Mouse (Mus musculus) left cerebral cortex, postnatal 25 days (tissue): ENCODE results near the gene Sowahc. TPM values are rescaled to one million over a fixed set of nuclear protein-coding genes. Genes with fewer than 3 reads are reported as not detected.
A peak's percentile ranks its signal among the peaks of the same experiment; 100 is the strongest.

Experiments
- DNase-seq, 2 experiments: peaks; one replicate each; pipeline ENCODE4 v3.0.0; 2022; ENCODE audit warnings: low spot score in 2 of 2, mixed read lengths in 1 of 2
- intact Hi-C: fragments of 180-260 bp; cut with DNase I; formaldehyde crosslinking; loops from one replicate; pipeline ENCODE4 v1.15.1; 2025
- total RNA-seq, 2 experiments: library from RNA; stranded (reverse); gene quantifications; 2 replicates each; pipeline ENCODE4 v1.2.3; 2021

The Sowahc gene
- total RNA-seq, 2 experiments from 2014 or later: 8.6 to 8.8 TPM

DNA sequence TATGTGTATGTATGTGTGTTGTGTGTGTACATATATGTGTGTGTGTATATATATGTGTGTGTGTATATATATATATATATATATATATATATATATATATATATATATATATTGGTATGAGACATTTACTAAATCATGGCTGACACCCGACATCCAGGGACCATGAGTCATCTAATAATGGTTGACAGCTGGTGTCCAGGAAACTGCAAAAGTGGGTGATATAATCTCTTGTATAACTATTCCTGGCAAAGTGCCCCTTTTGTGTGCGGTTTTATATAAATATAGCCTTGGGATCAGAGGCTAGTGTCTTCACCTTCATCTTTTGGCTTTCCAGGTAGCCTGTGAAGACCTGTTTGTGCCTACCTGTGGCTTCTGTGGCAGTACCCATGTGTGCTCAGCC, 28.9 kb downstream of the Sowahc start:
- no peak for DNase-seq
- intact Hi-C loops: no loop called here

DNA sequence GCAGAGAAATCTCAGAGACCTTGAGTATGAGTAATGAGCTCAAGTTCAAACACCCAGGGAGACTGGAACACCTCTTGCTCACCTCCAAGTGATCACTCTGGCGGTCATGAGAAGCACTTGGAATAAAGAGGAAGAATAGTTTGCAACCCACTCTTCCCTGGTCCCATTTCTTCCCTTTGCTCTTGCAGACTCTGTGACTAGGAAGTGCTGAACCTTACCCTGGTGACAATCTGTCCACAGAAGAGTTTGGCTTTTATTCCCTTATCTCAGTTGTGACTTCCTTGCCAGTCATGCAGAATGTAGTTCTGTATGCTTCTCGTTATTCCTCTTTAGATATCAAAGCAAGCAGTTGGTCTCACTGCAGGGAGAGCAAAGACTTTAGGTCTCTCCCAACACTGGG, 30.2 kb downstream of the Sowahc start:
- intact Hi-C loops: no loop called here
- no peak for DNase-seq

DNA sequence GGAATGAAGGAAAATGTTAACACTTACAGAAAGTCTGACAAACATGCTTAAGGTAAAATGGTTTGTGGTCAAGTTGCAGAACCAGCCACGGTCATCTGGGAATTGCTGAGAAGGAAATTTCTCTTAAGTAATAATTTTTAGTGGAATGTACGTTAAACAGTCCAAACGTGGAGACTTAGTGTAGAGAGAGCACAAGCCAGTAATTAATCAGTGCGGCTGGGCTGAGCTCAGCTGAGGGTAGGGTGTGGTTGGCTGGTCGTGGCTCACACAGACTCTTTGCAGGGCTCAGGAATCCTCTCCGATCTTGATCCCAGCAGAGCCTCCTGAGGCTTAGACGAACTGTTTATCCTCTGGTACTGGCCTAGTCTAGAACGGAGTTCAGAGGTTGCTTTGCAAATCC, 30.6 kb downstream of the Sowahc start:
- no peak for DNase-seq
- intact Hi-C loops: no loop called here

DNA sequence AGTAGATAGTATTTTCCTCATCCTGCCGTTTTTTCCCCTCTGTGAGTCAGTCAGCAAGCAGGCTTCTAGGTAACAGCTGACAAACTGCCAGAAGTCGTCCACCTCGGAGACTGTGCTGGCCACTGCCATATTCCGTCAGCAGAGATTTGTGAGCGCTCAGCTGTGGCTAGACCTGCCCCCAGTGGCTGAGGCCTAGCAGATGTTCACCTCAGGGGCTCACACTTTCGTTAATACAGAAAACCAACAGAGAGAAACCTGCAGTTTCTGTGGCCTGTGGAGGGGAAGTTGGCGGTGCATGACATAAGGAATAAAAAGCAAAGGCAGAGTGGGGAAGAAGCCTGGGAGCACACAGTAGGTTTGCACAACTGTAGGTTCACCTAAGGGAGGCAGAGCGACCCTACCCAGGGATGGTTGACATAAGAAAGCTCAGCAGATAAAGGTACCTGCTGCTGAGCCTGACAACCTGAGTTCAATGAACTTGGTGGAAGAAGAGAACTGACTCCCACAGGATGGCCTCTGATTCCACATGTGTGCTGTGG, 31.9 kb downstream of the Sowahc start:
- intact Hi-C loops: no loop called here
- no peak for DNase-seq

DNA sequence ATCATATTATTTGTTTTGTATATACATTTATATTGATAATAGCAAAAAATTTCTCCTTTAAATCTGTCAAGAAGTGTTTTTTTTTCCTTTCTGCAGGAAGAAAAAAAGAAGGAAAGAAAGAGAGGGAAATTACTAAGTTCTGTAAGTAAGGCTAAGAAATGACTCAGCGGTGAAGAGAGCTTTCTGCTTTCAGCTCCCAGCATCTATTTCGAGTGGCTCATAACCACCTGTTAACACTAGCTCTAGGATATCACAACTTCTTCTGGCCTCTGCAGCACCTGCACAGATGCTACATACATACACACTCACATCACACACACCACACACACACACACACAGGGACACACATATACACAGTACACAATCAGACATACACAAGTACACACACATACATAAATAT, 34.8 kb downstream of the Sowahc start:
- no peak for DNase-seq

DNA sequence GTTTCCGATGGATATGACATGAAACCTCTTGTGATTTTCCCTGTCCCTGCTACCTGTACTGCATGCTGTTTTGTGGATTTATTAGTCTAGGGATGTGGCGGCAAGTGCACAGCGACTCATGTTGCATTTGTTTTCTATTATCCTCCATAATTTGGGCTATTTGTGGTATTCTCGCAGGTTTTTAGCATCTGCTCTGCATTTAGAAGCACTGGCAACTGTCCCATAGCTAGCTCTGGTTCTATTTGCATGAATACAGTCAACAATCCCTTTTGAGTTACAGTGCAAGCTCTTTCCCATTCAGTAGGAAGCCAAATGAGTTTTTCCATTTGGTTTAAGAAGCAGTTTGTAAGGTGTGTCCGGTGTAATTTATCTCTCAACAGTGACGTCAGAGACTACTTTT, 37.8 kb downstream of the Sowahc start:
- DNase-seq: peak in 1 of 2 experiments; percentile 18
- intact Hi-C loops: no loop called here

More for the DNA sequence above, 34.8 kb downstream of the Sowahc start:
- intact Hi-C loops: no loop called here

DNA sequence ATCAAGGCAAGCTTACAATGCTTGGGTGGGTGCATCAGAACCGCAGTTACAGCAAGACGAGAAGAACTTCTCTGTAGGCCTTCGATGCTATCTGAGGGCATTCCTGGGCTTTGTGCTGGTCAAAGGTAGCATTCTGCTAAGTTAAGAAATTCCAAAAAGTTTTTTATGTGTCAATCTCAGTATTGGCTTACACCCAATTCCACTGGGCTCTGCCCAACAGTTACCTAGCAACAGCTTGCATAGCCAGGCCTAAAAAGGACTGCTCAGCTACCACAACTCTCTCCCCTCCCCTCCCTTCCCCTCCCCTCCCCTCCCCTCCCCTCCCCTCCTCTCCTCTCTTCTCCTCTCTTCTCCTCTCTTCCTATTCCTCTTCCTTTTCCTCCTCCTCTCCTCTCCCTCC, 39.9 kb downstream of the Sowahc start:
- intact Hi-C loops: no loop called here
- no peak for DNase-seq

DNA sequence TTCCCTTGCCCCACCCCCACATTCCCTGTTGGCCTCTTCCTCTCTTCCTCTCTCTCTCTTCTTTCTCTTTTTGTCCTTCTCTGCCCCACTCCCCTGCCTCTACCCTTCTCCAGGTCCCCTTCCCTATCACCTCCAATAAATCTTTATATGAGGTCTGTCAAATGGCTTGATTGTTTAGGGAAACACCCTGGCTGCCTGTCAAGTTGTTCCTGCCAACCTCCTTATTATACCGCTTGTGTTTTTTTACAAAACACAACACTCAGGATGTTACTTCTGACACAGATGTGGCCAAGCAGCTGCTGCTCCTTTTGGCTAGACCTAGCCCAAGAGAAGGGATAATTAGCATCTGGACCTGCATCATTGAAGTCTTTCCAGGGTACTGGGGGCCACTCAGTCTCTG, 40.3 kb downstream of the Sowahc start:
- no peak for DNase-seq
- intact Hi-C loops: no loop called here

DNA sequence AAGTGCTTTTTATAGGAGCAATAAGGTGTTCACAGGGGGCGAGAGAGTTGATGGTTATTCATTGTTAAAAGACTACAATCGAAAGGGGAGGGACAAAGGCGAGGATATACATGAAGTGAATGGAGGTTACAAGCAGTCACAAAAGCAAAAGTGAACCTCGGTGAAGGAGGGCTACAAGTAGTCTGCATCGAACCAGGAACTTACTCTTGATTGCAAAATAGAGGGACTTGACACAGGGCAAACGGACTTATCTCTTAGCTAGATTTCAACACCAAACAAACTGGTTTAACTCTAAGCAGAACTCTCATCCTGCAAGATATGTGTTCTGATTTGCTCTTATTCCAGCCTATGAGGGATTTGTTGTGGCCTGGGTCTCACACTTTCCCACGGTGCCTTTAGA, 41.2 kb downstream of the Sowahc start:
- intact Hi-C loops: no loop called here
- no peak for DNase-seq

DNA sequence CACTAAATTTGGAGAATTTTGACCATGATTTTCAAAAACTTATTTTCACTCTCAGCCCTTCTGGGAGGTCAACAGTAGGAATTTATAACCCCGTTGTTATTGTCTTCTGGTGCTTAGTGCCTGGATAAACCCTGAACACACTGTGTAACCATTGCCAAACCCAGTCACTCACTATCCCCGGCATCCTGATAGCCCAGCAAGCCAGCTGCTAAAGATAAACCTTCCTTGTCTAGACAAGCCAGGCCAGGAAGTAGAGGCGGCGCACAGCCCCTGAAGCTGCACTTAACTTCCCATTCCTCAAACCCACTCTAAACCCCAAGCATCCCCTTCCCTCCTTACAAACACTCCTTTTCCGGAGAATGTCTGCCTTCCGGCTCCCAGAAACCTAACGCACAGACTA, 43.3 kb downstream of the Sowahc start:
- intact Hi-C loops: no loop called here
- DNase-seq: peak in 1 of 2 experiments; percentile 26

DNA sequence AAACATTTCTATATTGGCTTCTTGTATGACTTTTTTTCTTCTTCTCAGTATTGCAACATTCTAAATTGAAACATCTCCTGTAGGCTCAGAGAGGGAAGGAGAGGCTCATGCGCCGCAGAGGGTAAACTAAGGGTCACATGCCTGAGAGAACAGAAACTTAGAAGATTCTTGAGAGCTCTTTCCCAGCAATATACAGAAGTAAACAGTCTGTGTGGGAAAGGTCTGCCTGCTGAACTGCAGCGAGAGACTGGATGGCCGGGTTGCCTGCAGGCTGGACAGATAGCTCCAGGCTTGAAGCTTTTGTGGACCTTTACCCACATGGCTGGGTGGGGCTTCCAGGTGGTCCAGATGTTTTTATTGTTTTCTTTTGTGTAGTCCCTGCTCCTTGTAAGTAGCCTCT, 43.9 kb downstream of the Sowahc start:
- no peak for DNase-seq
- intact Hi-C loops: no loop called here

DNA sequence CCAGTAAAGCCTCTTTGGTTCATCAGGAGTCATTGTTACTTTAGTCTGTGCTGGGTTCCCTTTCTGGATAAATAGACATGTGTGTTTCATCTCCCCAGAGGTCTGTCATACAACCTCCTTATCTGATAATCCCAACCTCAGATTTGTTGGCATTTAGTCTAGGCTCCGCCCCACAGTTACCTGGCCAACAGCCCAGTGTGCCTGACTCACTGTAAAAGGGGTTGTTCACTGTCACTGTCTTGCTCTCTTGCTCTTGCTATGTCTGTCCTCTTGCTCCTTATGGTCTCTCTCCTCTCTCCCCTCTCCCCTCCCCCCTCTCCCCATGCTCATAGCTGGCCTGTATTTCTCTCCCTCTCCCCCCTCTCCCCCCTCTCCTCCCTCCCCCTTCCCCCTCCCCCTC, 44.3 kb downstream of the Sowahc start:
- intact Hi-C loops: no loop called here
- DNase-seq: no peak

DNA sequence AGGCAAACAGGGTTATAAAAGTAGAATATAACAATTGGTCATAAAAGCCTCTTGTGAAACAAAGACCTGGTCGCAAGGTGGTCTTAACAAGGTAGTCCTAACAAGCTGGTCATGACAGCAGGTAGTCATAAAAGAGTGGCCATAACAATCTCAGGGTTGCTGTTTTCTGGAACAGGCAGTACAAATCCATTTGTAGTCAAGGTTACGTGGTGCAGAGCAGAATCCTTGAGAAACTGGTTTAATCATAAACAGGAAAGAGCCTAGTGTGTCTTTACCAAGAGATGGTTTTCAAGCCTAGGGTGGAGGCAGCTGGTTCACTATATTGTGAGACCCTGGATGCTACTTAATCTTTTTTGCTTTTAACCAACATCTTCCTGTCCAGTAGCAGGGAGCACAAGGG, 45.5 kb downstream of the Sowahc start:
- intact Hi-C loops: no loop called here

DNA sequence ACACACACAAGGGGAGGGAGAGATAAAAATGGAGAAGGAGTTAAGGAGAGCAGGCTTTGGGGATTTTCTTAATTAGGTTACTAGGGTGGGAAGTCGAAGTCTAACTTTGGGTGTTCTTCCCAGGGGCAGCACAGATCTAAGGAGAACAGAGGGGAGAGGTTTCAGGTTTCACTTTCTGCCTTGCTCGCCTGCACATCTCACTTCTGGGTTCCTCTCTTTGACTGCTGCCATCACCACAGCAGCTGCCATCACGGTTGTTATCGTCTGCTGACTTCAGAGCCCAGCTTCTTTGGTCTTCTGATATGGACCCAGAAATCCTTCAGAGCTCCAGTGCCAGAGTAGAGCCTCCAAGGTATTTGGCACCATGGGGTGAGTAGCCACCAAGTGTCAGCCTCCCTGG, 46.4 kb downstream of the Sowahc start:
- intact Hi-C loops: no loop called here
- DNase-seq: no peak

More for the DNA sequence above, 45.5 kb downstream of the Sowahc start:
- no peak for DNase-seq

DNA sequence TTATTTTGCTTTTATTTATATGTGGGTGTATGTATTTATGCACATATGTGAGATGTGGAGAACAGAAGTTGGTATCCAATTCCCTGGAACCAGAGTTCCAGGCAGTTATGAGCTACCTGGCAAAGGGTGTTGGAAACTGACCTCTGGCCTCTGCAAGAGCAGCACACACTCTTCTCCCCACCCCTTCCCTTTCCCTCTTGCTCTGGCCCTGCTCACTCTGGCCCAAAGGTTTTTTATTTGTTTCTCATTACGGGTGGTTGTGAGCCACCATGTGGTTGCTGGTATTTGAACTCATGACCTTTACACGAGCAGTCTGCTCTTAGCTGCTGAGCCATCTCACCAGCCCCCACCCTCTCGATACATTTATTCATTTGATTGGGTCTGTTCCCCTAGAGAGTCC, 47.0 kb downstream of the Sowahc start:
- no peak for DNase-seq
- intact Hi-C loops: no loop called here

DNA sequence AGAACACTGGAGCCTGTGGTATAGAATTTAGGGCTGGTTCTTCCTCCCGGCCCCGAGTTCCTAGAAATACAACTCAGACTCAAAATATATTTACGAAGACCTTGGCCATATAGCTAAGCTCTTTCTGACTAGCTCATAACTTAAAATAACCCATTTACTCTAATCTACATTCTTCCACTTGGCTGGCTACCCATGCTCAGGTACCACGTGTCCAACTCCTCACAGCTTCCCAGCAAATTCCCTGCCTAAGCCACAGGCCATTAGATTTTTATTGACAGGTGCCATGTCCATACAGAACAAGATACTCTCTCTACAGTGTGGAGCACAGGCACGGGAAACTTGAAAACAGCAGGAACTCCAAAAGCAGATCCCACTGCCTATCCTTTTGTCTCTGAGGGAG, 54.0 kb downstream of the Sowahc start:
- intact Hi-C loops: no loop called here
- no peak for DNase-seq

Other genes starting within 250 kb of the Sowahc start
- 1 to 10 TPM; 6.9 to 7.6 TPM for gene Sept10, start 106 bp upstream of the Sowahc start, total RNA-seq
- gene P4ha1, start 101.3 kb downstream of the Sowahc start, total RNA-seq: 10 to 100 TPM; 43.4 to 48.1 TPM
- gene Gm10273, start 173.7 kb downstream of the Sowahc start, total RNA-seq: 10 to 100 TPM; 29.0 to 45.8 TPM
- not detected for gene Pla2g12b, start 181.7 kb downstream of the Sowahc start, total RNA-seq
- under 1 TPM; 0.14 to 0.94 TPM for gene Oit3, start 219.8 kb downstream of the Sowahc start, total RNA-seq